Mouse (Mus musculus): ENCODE results near the gene C1qtnf6.
A peak's percentile ranks its signal among the peaks of the same experiment; 100 is the strongest.

C1qtnf6 gene

GRCm38 (mm10) chr15:78544041-78544440, 12.8 kb upstream of the C1qtnf6 start:
- peak in 1 of 2 experiments; percentile 35 for DNase-seq

- peak; percentile 54 to 62 for DNase-seq
Measured at GRCm38 (mm10) chr15:78542767-78543303, 11.6 kb upstream of the C1qtnf6 start.

GRCm38 (mm10) chr15:78542098-78542766, 11.0 kb upstream of the C1qtnf6 start:
- DNase-seq = peak; percentile 61 to 63

GRCm38 (mm10) chr15:78541606-78542005, 10.4 kb upstream of the C1qtnf6 start:
- DNase-seq = peak; percentile 75 to 77

- no peak for DNase-seq
Measured at GRCm38 (mm10) chr15:78541036-78541435, 9.8 kb upstream of the C1qtnf6 start.

- no peak for DNase-seq
Measured at GRCm38 (mm10) chr15:78535723-78536421, 4.7 kb upstream of the C1qtnf6 start.

- peak; percentile 74 to 79 for DNase-seq
Measured at GRCm38 (mm10) chr15:78533346-78533835, 2.2 kb upstream of the C1qtnf6 start.

- DNase-seq = no peak
Measured at GRCm38 (mm10) chr15:78532566-78533345, 1.5 kb upstream of the C1qtnf6 start.

- peak; percentile 100 for DNase-seq
Measured at GRCm38 (mm10) chr15:78531901-78532469, 769 bp upstream of the C1qtnf6 start.

- peak in 1 of 2 experiments; percentile 38 for DNase-seq
Measured at GRCm38 (mm10) chr15:78531451-78531720, 170 bp upstream of the C1qtnf6 start.

- no peak for DNase-seq
Measured at GRCm38 (mm10) chr15:78530141-78530540, 1.1 kb downstream of the C1qtnf6 start.

- peak; percentile 50 to 63 for DNase-seq
Measured at GRCm38 (mm10) chr15:78529428-78529990, 1.7 kb downstream of the C1qtnf6 start.

- no peak for DNase-seq
Measured at GRCm38 (mm10) chr15:78528726-78529411, 2.3 kb downstream of the C1qtnf6 start.

GRCm38 (mm10) chr15:78527973-78528372, 3.2 kb downstream of the C1qtnf6 start:
- no peak for DNase-seq

GRCm38 (mm10) chr15:78524163-78524562, 7.1 kb downstream of the C1qtnf6 start:
- no peak for DNase-seq

- DNase-seq = no peak
Measured at GRCm38 (mm10) chr15:78521892-78522291, 9.3 kb downstream of the C1qtnf6 start.

- no peak for DNase-seq
Measured at GRCm38 (mm10) chr15:78521331-78521730, 9.9 kb downstream of the C1qtnf6 start.

GRCm38 (mm10) chr15:78520112-78520715, 11.0 kb downstream of the C1qtnf6 start:
- no peak for DNase-seq

- DNase-seq = no peak
Measured at GRCm38 (mm10) chr15:78518221-78518620, 13.0 kb downstream of the C1qtnf6 start.

GRCm38 (mm10) chr15:78515759-78516158, 15.5 kb downstream of the C1qtnf6 start:
- DNase-seq = no peak

GRCm38 (mm10) chr15:78514393-78515146, 16.6 kb downstream of the C1qtnf6 start:
- peak; percentile 82 to 88 for DNase-seq
